Mouse (Mus musculus) frontal cortex, adult (tissue): ENCODE results near the gene Noxred1.
"Not testable (repeated sequence)": the region's sequence is repeated elsewhere in the genome, so short reads cannot be mapped to it uniquely, and the experiment has no call there.

ENCODE experiments used
- ATAC-seq: cut with Nextera tagmentation; 2 replicates; pipeline ENCODE4 v1.9.2; 2017; ENCODE audit warnings: mild to moderate bottlenecking, moderate library complexity, mixed read lengths; ENCODE audit not compliant: low TSS enrichment

The Noxred1 gene

GRCm38 (mm10) chr12:87229633-87230032 lies 8.9 kb downstream of the Noxred1 start:
- no peak for ATAC-seq

GRCm38 (mm10) chr12:87226801-87227200 lies 11.7 kb downstream of the Noxred1 start:
- ATAC-seq = no peak

GRCm38 (mm10) chr12:87224950-87225349 lies 13.6 kb downstream of the Noxred1 start:
- no peak for ATAC-seq

- ATAC-seq = no peak
Measured at GRCm38 (mm10) chr12:87219362-87219761, 19.2 kb downstream of the Noxred1 start.

- ATAC-seq = no peak
Measured at GRCm38 (mm10) chr12:87217596-87217995, 20.9 kb downstream of the Noxred1 start.

GRCm38 (mm10) chr12:87216053-87216452 lies 22.5 kb downstream of the Noxred1 start:
- ATAC-seq = no peak

GRCm38 (mm10) chr12:87212844-87213606 lies 25.5 kb downstream of the Noxred1 start:
- no peak for ATAC-seq

- ATAC-seq = not testable (repeated sequence)
Measured at GRCm38 (mm10) chr12:87205789-87206188, 32.7 kb downstream of the Noxred1 start.

- ATAC-seq = no peak
Measured at GRCm38 (mm10) chr12:87201694-87202093, 36.8 kb downstream of the Noxred1 start.

GRCm38 (mm10) chr12:87199973-87200586 lies 38.5 kb downstream of the Noxred1 start, which contains the start of gene Tmed8:
Gene Tmed8, minus strand, starts transcription at chr12:87200454.
- peak; percentile 87 for ATAC-seq

- peak; percentile 41 for ATAC-seq
Measured at GRCm38 (mm10) chr12:87199206-87199972, 39.1 kb downstream of the Noxred1 start, which contains the start of gene Samd15. Gene Samd15, plus strand, starts transcription at chr12:87199723.

GRCm38 (mm10) chr12:87198792-87199191 lies 39.7 kb downstream of the Noxred1 start:
- 0 out of 2 replicates have a peak, but pooled peaks have one; percentile 2 for ATAC-seq

GRCm38 (mm10) chr12:87196310-87196709 lies 42.2 kb downstream of the Noxred1 start:
- ATAC-seq = no peak

- no peak for ATAC-seq
Measured at GRCm38 (mm10) chr12:87195069-87195468, 43.5 kb downstream of the Noxred1 start.

GRCm38 (mm10) chr12:87193008-87193407 lies 45.5 kb downstream of the Noxred1 start:
- ATAC-seq = no peak

GRCm38 (mm10) chr12:87177631-87178030 lies 60.9 kb downstream of the Noxred1 start:
- no peak for ATAC-seq

GRCm38 (mm10) chr12:87175194-87175946 lies 63.2 kb downstream of the Noxred1 start:
- ATAC-seq = peak; percentile 66
